Mouse (Mus musculus) heart, embryonic 14.5 days (tissue): ENCODE results near the gene Pkp4. TPM values are rescaled to one million over a fixed set of nuclear protein-coding genes. Genes with fewer than 3 reads are reported as not detected.
A peak's percentile ranks its signal among the peaks of the same experiment; 100 is the strongest.

Source experiments
- ATAC-seq: fragments of 200-750 bp; cut with Nextera tagmentation; 2 replicates; pipeline ENCODE4 v1.8.0; 2017; ENCODE audit warnings: low read depth, moderate TSS enrichment; ENCODE audit not compliant: insufficient number of reproducible peaks, insufficient read depth, low FRiP score
- H3K27ac ChIP-seq, 2 experiments: fragments of 200-500 bp in 1 of 2; fragments of 300-500 bp in 1 of 2; sonication (generic) in 1 of 2; replicated peaks in 1 of 2; 2 replicates each; pipeline ENCODE4 v1.5.1; 2012 to 2014; ENCODE audit warnings: low read depth in 2 of 2, low read length in 2 of 2, control low read depth in 1 of 2, mild to moderate bottlenecking in 1 of 2, mixed read lengths in 1 of 2; ENCODE audit not compliant: control insufficient read depth in 1 of 2, insufficient read depth in 1 of 2
- H3K27me3 ChIP-seq: fragments of 300-500 bp; sonication (generic); 2 replicates; pipeline ENCODE4 v1.6.1; 2014; ENCODE audit warnings: mild to moderate bottlenecking, low read length, control low read depth; ENCODE audit not compliant: control insufficient read depth, insufficient read depth
- H3K36me3 ChIP-seq: fragments of 300-500 bp; sonication (generic); 2 replicates; pipeline ENCODE4 v1.6.1; 2014; ENCODE audit warnings: mild to moderate bottlenecking, control low read depth, low read length, mixed read lengths; ENCODE audit not compliant: control insufficient read depth, insufficient read depth
- H3K4me1 ChIP-seq, 2 experiments: fragments of 200-500 bp in 1 of 2; fragments of 300-500 bp in 1 of 2; sonication (generic) in 1 of 2; 2 replicates each; pipeline ENCODE4 v1.6.1; 2012 to 2014; ENCODE audit warnings: low read length in 2 of 2, control low read depth in 1 of 2, mixed read lengths in 1 of 2; ENCODE audit not compliant: control insufficient read depth in 2 of 2, insufficient read depth in 2 of 2
- H3K4me2 ChIP-seq: fragments of 300-500 bp; sonication (generic); 2 replicates; pipeline ENCODE4 v1.6.1; 2014; ENCODE audit warnings: mild to moderate bottlenecking, low read length
- H3K4me3 ChIP-seq, 2 experiments: fragments of 200-500 bp in 1 of 2; fragments of 300-500 bp in 1 of 2; sonication (generic) in 1 of 2; 2 replicates each; pipeline ENCODE4 v1.5.1; 2012 to 2014; ENCODE audit warnings: low read length in 2 of 2, mild to moderate bottlenecking in 2 of 2, control low read depth in 1 of 2, low read depth in 1 of 2, moderate library complexity in 1 of 2; ENCODE audit not compliant: control insufficient read depth in 1 of 2, insufficient read depth in 1 of 2
- H3K9ac ChIP-seq: fragments of 300-500 bp; sonication (generic); 2 replicates; pipeline ENCODE4 v1.6.1; 2014; ENCODE audit warnings: mild to moderate bottlenecking, low read length
- H3K9me3 ChIP-seq: fragments of 300-500 bp; sonication (generic); 2 replicates; pipeline ENCODE4 v1.6.1; 2016; ENCODE audit warnings: low read length, control low read depth; ENCODE audit not compliant: control insufficient read depth
- WGBS: fragments of 180-500 bp; shearing (Covaris S2); extraction: QIAGEN DNeasy Blood & Tissue Kit; methylation state at CpG from one replicate; pipeline ENCODE4 v1.1.7; 2014; 5-methylcytosine and 5-hydroxymethylcytosine counted together
- polyA plus RNA-seq: library from polyadenylated mRNA; unstranded; fragments of >200 nt; fragmentation: Nextera tagmentation; extraction: Ambion mirVana; gene quantifications from 2 replicates; pipeline ENCODE4 v1.2.1, GENCODE M21; 2014

Pkp4 gene
- polyA plus RNA-seq: 54.8 and 57.7 TPM in 2 replicates

DNA sequence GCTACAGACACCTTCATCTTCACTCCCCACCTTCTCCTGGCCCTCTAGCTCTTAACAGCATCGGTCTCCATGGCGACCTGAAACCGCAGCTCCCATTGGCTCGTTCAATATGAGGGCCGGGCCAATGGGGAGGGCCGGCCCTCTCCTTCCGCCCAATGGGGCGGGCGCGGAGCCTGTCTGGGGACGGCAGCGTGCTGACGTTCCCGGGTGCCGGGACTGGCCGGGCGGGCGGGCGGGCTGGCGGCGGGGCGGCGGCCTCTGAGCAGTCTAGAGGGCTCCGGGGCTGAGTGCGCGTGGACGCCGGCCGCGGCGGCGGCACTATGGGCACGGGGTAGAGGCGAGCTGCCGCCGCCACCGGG lies at the start of gene Pkp4, which contains the start of gene Ccdc148:
Pkp4 (plus strand) TSS at position 246 of the 359 bp plus-strand sequence.
Ccdc148 (minus strand) TSS at position 79 of the 359 bp plus-strand sequence.
- Histone ChIP-seq H3K4me2 (peak within 1 kb of the TSS; percentile 66), H3K36me3 (no peaks in the 10 kb centered on the region), H3K9me3 (no peaks in the 10 kb centered on the region), H3K4me3 (peak within 1 kb of the TSS; percentile 91 to 98), H3K9ac (peak within 1 kb of the TSS; percentile 94), H3K27me3 (no peaks in the 10 kb centered on the region), H3K4me1 (peaks cover 2 to 18% of the 10 kb centered on the region in 2 experiments; a peak in 3 of 4 replicates), H3K27ac (peak within 1 kb of the TSS; percentile 80 to 96)
- peak; percentile 95 for ATAC-seq
- under 1% methylated on average over 32 of the region's 37 CpGs for WGBS

DNA sequence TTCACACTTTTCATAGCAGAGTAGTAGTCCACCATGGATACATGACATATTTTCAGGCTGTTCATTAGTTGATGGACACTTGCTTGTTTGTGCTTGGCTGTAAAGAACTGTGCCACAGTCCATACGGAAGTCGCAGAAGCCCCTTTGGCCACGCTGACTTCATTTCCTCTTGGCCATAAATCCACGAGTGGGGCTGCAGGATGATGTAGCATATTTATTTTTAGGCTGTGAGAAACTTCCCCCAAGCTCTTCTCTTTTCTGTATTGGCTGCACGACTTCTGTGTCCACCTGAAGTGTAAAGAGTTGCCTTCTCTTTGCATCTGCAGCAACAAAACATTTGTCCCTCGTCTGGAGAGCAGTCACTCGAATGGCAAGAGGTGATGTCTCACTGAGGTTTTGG lies 31.6 kb upstream of the Pkp4 start:
- 72% methylated on average over 7 of the region's 7 CpGs for WGBS
- H3K27ac ChIP-seq: no peak overlapping the region
- H3K4me1 ChIP-seq: no peaks in the 10 kb centered on the region
- H3K4me2 ChIP-seq: no peak overlapping the region
- H3K36me3 ChIP-seq: no peaks in the 10 kb centered on the region
- ATAC-seq: no peak
- H3K4me3 ChIP-seq: no peak overlapping the region
- no peak overlapping the region for H3K9ac ChIP-seq
- H3K9me3 ChIP-seq: no peaks in the 10 kb centered on the region
- no peaks in the 10 kb centered on the region for H3K27me3 ChIP-seq

DNA sequence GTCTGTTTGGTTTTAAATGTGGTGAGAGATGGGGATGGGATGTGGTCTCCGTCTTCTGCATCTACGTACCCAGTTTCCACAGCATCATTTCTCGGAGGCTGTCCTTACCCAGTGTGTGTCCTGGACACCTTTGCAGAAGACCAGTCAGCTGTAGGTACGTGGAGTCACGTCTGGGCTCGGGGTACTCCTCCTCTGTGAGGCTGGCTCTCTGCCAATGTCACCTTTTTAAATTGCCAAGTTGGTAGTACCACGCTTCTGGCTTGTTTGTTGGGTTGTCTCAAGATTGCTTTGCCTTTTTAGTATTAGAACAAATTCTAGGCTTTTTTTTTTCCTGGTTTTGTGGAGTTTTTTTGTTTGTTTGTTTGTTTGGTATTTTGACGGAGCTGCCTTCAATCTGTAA lies 30.8 kb upstream of the Pkp4 start:
- Histone ChIP-seq H3K9ac (no peak overlapping the region), H3K9me3 (no peaks in the 10 kb centered on the region), H3K27me3 (no peaks in the 10 kb centered on the region), H3K4me2 (no peak overlapping the region), H3K36me3 (no peaks in the 10 kb centered on the region), H3K4me1 (no peaks in the 10 kb centered on the region), H3K27ac (no peak overlapping the region), H3K4me3 (no peak overlapping the region)
- ATAC-seq: no peak
- 72% methylated on average over 8 of the region's 8 CpGs for WGBS

DNA sequence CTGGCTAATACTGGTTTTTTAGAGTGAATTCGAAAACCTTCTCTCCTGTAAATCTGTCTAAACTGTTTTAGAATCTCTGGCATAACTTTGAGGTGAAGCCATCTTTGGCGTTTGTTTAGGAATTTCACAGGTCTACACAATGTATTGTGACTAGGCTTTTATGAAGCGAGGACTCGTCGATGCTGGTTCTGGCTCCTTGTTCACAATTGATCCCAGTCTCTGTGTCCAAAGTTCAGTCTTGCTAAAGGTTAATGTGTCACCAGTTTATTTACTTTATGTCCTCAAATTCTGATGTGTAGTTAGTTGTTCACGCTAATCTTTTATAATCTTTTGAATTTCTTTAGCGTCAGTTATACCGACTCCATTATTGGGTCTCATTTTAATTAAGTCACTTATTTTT lies 29.6 kb upstream of the Pkp4 start:
- WGBS: 86% methylated on average over 8 of the region's 8 CpGs
- H3K27ac ChIP-seq: no peak overlapping the region
- no peak for ATAC-seq
- no peaks in the 10 kb centered on the region for H3K36me3 ChIP-seq
- H3K9me3 ChIP-seq: no peaks in the 10 kb centered on the region
- no peak overlapping the region for H3K4me3 ChIP-seq
- H3K27me3 ChIP-seq: no peaks in the 10 kb centered on the region
- no peaks in the 10 kb centered on the region for H3K4me1 ChIP-seq
- no peak overlapping the region for H3K4me2 ChIP-seq
- no peak overlapping the region for H3K9ac ChIP-seq

DNA sequence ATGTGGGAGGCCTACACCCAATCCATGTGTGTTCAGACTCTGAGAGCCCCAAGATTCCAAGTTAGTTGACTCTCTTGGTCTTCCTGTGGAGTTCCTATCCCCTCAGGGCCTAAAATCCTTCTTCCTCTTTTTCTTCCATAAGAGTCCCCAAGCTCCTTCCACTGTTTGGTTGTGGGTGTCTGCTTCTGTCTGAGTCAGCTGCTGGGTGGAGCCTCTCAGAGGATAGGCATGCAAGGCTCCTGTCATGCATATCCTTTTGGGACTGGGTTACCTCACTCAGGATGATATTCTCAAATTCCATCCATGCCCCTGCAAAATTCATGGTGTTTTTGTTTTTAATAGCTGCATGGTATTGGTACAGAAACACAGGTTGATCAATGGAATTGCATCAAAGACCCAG lies 5.2 kb upstream of the Pkp4 start:
- H3K4me2 ChIP-seq: no peak overlapping the region
- no peaks in the 10 kb centered on the region for H3K9me3 ChIP-seq
- no peak overlapping the region for H3K9ac ChIP-seq
- ATAC-seq: no peak
- no peaks in the 10 kb centered on the region for H3K36me3 ChIP-seq
- peaks cover 0 to 5% of the 10 kb centered on the region in 2 experiments; a peak in 1 of 4 replicates for H3K4me1 ChIP-seq
- no peaks in the 10 kb centered on the region for H3K27me3 ChIP-seq
- H3K4me3 ChIP-seq: no peak overlapping the region
- no peak overlapping the region for H3K27ac ChIP-seq

DNA sequence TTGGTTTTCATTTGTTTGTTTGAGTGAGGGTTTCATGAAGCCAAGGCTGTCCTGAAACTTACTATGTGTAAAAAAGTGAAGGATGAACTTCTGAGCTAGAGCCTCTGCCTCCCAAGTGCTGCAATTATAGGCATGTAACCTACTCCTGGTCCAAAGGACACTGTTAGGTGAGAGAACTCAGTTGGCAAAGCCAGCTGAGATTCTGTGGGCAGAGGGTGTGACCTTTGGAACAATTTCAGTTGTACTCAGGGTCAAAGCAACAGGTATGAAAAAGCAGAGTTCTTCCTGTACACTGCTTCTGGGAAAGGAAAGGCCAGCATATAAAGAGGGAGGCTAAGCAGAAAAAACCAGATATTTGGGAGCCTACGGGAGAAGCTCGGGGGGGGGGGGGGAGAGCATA lies 2.5 kb upstream of the Pkp4 start:
- 33% methylated on average over 2 of the region's 2 CpGs for WGBS
- ATAC-seq: no peak

DNA sequence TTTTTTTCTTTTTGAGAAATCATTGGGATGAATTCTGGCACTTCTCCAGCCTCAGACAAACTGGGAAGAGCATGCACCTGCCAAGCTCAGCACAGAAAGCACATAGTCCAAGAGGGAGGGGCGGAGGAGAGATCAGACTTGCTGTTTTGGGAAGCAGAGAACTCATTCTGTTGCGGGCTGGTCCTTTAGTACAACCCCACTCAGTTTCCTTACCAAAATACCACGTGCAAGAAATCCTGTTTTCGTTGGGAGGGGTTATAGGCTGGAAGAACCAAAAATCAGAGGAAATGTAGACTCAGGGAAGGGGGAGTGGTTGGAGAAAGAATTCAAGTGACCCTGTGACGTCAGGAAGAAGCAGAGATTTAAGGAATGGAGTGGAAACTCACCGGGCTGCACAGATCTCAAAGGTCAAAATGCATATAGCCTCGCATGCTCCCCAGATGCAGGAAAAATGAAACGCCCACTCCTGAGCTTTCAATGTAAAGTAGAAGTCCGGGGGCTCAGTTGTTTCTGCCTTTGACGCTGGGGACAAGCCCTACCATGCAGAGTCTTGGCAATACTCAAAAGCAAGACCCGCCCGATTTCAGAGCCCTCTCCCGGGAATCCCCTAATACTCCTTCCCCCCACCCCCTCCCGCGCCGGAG lies 567 bp upstream of the Pkp4 start:
- Histone ChIP-seq H3K9me3 (no peaks in the 10 kb centered on the region), H3K36me3 (no peaks in the 10 kb centered on the region), H3K4me3 (peak overlapping the region; percentile 67 to 98), H3K27me3 (no peaks in the 10 kb centered on the region), H3K4me2 (peak overlapping the region; percentile 66), H3K4me1 (peaks cover 2 to 18% of the 10 kb centered on the region in 2 experiments; a peak in 3 of 4 replicates), H3K9ac (peak overlapping the region; percentile 94; the same call in 1 of the 2 replicates), H3K27ac (no peak overlapping the region)
- WGBS: 1% methylated on average over 16 of the region's 16 CpGs
- ATAC-seq: no peak

More for the DNA sequence above, 2.5 kb upstream of the Pkp4 start:
- no peaks in the 10 kb centered on the region for H3K27me3 ChIP-seq
- H3K9me3 ChIP-seq: no peaks in the 10 kb centered on the region
- no peak overlapping the region for H3K27ac ChIP-seq
- no peak overlapping the region for H3K9ac ChIP-seq
- H3K4me3 ChIP-seq: no peak overlapping the region
- no peak overlapping the region for H3K4me2 ChIP-seq
- peaks cover 0 to 8% of the 10 kb centered on the region in 2 experiments; a peak in 3 of 4 replicates for H3K4me1 ChIP-seq
- H3K36me3 ChIP-seq: no peaks in the 10 kb centered on the region

DNA sequence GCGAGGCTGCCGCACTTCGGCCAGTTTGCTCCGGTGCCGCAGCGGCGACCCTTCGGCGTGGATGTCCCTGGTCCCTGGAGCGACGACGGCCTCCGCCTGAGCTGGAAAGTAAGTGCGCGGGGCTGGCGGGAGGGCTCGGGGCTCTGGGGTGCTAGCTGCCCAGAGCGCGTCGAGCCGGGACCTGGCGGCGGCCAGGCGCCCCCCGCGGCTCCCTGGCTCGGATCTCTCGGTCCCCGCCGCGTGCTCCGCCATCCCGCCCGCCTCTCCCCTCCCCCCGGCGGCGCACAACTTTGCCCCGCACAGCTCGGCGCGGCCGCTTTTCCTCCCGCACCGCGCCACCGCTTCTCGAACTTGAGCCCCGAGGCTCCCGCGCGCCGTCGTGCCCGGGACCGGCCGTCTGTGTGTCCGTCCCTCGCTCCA lies 381 bp downstream of the Pkp4 start:
- Histone ChIP-seq H3K36me3 (no peaks in the 10 kb centered on the region), H3K27ac (peak overlapping the region; percentile 80 to 96), H3K27me3 (no peaks in the 10 kb centered on the region), H3K4me2 (peak overlapping the region; percentile 66), H3K9me3 (no peaks in the 10 kb centered on the region), H3K9ac (peak overlapping the region; percentile 94), H3K4me3 (peak overlapping the region; percentile 91 to 98), H3K4me1 (peaks cover 2 to 18% of the 10 kb centered on the region in 2 experiments; a peak in 3 of 4 replicates)
- WGBS: 1% methylated on average over 34 of the region's 58 CpGs
- ATAC-seq: peak; percentile 55
